Mouse (Mus musculus) cerebellum, postnatal 14 days (tissue): ENCODE measurements around the gene A630095N17Rik.
"Not testable (repeated sequence)": the region's sequence is repeated elsewhere in the genome, so short reads cannot be mapped to it uniquely, and the experiment has no call there.

ENCODE experiments used
- DNase-seq, 2 experiments: peaks; one replicate each; pipeline ENCODE4 v3.0.0; 2021; ENCODE audit warnings: mixed read lengths in 2 of 2

A630095N17Rik gene

DNA sequence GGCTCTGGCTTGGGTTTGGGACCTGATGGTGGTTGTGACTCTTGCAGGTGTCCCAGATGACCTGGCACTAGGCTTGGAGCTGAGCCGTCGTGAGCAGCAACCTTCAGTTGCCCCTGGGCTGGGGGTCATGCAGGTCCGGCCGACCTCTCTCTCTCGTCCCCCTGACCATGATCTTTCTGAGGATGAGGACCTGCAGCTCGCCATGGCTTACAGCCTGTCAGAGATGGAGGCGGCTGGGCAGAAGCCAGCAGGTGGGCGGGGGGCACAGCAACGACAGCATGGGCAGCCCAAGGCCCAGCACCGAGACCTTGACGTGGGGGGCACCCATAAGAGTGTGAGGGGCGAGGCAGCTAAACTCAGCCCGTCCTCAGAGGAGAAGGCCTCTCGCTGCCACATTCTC is 11.5 kb upstream of the A630095N17Rik start:
- no peak for DNase-seq

DNA sequence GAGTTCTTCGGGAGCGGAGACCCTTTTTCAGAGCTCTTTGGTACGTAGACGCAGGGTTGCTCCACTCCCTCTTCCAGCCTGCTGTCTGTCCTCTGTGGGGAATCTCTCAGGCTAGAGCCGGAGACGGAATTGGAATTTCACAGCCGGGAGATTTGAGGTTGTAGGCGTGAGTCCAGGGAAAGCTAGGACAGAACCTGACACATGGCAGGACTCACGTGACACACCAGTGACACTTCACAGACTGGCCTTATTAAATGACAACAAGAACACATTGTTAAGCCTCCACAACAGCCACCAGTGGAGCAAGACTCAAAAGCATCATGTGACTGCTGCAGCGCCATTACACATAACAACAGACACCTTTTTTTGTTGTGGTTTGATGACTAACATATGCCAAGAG is 7.7 kb upstream of the A630095N17Rik start:
- DNase-seq: peak in 1 of 2 experiments; percentile 26

DNA sequence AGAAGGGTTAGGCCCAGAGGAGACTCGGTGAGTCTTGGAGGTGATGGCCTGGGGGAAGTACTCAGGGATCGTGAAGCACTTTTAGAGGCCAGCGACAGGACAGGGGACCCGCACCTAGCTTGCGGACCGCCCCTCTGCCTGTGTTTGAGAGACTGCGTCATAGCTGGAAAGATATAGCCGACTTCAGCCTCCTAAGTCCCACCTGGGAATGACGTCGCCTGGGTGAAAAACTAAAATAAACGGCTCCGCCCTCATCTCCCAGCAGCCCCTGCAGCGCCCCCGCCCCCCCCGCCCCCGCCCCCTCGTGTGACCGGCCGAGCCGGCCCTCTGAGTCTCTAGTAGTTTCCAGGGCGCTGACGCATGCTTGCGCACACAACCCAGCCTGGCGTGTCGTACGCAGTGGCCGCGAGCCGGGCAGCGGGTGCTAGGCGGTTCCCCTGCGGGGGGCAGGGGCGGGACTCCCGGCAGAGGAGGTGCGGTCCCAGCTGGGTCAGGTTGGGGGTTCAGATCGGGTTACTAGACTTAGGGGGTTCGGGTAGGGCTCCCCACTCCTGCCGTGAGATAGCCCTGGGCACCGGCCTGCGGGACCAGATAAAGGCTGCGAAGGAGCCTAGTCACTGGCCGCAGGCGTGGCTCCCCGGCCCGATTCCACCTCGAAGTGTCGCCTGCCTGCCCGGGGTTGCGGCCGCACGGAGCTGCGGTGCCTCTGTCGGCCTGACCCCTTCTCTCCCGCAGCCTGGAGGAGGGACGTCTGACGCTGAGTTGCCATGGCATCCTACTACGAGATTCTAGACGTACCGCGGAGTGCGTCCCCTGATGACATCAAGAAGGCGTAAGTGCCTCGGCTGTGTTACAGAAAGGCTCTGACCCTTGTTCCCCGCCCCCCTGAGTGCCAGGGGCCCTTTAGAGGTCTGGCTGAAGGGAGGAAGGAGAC is 4.5 kb upstream of the A630095N17Rik start, which contains the start of gene Dnajb2:
Gene Dnajb2 (plus strand): TSS at position 290 of the 934 bp plus-strand sequence.
- DNase-seq: peak; percentile 88 to 90

DNA sequence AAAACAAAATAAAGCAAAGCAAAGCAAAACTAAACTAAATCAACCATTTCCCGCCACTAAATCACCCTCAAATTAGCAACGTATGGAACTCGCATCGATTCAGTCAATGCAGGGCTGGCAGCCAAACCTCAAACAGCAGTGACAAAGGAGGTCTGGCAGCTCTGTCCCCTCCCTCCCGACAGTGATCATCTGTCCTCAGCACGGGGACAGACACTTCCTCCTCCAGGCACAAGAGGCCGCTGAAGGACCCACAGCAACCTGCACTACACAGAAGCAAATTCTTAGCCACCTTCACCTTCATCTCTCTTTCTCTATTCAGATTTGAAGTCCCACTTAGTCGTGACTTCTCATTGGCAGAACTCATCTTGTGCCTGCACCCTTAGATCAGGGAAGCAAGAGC is 2.7 kb upstream of the A630095N17Rik start:
- peak; percentile 85 to 88 for DNase-seq

DNA sequence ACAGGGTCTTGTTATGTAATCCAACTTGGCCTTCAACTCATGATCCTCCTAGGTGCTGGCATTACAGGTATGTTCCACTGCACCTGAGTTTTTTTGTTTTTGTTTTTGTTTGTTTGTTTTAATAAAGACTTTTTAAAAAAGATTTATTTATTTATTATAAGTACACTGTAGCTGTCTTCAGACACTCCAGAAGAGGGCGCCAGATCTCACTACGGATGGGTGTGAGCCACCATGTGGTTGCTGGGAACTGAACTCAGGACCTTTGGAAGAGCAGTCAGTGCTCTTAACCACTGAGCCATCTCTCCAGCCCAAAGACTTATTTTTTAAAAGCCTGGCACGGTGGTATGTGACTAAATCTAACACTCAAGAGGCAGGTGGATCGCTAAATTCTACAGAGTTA is 587 bp upstream of the A630095N17Rik start:
- not testable (repeated sequence) for DNase-seq

DNA sequence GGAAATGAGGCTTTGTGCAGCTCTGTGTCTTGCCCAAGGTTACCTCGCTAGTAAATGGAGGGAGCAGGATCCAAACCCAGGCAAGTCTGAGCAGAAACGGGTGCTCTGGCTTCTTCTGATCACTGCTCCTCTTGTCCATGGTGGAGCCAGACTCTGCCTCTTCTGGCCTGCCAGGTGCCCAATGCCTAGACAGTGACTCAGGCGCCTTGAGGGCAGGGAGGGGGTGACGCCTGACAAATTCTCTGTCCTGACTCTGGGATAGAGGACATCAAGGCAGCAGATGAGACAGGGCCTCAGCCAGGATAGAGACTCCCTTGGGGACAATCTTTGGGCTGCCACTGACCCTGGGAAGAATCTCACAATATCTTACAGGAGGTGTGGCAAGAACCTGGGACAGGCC is 678 bp downstream of the A630095N17Rik start:
- DNase-seq: no peak

DNA sequence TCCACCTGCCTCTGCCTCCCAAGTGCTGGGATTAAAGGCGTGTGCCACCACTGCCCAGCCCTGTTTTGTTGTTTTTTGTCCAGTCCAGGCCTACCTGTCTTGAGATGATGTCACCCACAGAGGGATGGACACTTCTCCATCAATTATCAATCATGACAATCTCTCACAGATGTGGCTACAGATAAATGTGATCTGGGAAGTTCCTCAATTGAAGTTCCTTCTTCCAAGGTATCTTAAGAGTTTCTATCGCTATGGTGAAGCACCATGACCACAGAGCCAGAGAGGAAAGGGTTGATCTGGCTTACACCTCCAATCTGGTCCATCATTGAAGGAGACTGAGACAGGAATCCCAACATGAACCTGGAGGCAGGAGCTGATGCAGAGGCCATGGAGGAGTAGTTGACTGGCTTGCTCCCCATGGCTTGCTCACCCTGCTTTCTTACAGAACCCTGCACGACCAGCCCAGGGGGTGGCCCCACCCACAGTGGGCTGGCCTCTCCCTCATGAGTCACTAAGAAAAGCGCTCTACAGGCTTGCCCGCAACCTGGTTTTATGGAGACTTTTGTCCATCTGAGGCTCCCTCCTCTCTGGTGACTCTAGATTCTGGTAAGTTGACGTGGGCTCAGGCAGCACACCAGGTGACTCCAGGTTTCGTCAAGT is 1.4 kb downstream of the A630095N17Rik start:
- DNase-seq: no peak

DNA sequence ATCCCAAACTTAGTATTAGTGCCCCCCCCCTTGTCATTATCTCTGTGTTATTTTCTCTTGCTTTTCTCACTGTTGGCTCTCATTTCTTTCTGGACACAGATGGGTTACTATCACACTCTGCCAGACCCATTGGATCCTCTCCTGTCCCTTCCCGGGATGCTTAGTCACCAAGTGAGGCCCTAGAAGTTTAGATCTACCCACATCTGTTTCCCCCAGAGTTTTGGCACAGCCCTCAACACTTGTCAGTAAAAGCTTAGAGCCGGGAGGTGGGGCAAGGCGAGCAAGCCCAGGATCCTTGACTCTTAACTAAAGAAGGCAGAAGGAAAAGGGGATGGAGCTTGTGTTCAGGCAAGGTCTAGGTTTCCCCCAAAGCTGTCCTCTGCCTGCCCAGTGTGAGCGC is 2.7 kb downstream of the A630095N17Rik start:
- DNase-seq: no peak

DNA sequence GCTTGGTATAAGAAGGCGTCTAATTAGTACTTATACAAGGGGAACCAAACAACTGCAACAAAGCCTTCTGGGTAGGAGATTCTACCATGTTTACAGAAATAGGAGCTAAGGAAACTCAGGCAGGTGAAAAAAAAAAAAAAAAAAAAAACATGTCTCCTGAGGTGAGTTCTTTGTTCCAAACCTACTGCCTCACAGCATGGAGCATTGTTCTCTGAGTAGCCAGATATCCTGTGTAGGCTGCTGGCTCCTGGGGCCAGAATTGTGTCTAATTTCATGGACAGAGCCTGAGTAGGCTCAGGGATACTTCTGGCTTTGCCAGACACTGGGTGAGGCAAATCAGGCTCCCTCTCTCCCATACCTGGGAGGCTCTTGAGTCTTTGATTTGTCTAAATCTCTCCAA is 4.2 kb downstream of the A630095N17Rik start:
- DNase-seq: no peak

DNA sequence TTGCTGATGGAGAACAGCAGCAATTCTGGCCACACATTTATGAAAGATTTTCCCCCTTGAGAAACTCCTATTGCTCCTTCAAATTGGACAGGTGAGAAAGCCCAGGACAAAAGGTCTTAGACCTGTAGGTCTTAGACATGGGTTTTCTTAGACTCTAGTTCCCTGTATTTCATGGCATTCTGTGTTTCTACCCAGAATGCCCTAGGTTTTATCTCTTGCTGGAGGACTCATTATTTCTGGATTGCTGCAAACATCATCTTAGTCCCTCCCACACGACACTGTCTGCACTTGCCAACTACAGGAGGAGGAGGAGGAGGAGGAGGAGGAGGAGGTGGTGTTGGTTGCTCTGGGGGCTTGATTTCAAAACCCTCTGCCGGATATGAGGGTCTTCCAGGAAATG is 5.8 kb downstream of the A630095N17Rik start:
- no peak for DNase-seq

DNA sequence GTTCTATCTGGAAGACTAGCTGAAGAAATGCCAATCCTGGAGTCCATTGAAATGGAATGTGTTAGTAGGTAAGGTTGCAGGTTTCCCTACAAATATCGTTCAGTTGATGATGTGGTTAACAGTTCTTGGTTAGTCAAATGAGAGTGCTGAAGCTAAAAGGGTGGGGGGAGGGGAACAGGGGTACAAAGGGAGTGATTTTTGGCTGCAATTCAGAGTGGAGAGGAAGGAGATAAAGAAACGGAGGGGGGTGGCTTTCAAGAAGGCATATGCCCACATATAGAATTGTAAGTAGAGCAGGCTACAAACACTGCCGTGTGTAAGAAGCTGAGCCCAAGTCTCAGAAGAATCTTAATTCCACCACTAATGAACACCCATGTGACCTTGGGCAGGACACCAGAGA is 6.4 kb downstream of the A630095N17Rik start:
- DNase-seq: no peak

DNA sequence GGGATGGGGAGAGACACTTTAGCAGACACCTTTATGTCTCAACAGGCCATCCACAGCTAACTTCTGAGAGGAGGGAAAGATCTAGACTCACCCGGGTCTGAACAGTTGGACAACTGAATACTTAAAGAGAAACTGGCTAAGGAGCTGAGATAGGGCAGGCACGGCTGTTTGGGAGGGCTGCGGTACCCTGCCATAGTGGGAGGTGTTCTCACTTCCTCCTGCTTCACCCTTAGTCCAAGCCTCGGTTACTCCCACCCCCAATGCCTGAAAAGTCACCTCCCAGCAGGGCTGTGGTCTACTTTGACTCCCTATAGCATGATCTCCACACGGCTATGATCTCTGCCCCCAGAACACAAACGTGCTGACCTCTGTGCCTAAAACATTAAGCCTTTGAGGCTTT is 8.4 kb downstream of the A630095N17Rik start:
- no peak for DNase-seq

DNA sequence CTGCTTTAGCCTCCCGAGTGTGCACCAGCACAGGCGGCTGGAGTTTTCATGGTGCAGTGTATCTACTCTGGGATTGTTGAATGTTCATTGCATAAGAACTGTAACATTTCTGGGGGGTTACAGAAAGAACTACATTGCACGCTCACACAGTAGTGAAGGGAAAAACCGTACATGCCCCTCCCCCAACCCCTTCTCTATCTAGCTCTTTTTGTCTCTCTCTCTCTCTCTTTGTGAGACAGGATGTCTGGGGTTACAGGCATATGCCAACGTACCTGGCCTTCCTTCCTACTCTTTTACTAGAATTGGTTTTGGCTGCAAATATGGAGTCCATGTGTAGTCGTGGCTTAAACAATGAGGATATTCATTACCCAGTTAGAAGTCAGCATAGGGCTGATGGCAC is 9.0 kb downstream of the A630095N17Rik start:
- DNase-seq: no peak

DNA sequence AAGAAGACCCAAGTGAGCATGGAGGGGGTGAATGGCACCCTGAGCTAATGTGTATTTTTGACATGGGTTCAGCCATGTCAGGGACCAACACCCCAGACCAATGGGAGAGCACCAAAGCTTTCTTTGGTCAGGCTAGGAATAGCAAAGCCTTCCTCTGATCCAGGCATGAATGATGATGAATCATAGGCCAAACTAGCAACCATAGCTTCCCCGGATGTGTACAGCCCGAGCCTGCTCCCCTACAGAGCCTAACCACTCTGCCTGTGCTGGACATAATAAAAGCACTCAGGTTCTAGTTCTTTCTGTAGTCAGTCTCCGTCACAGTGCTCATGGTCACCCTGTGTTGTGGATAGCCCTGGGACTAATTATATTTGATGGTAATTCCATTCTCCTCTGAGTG is 10.4 kb downstream of the A630095N17Rik start:
- DNase-seq: no peak

DNA sequence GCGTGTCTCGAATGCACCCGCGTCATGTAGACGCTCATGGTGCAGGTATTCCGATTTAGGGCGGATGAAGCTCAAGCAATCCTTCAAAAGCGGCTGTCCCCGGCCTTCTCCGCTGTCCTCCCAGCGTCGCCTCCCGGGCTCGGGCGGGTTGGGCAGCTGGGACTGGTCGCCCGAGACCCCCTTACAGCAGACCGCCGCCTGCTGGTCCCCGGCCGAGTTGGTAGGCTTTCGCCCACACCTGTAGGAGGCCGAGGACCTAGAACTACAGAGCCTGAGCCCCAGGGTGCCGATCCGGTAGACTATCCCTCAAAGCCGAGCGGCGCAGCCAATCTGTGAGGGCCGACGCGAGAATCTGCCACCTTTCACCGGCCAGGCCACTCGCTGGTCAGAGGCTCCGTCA is 12.4 kb downstream of the A630095N17Rik start, which contains the start of gene Tuba4a:
Gene Tuba4a (minus strand): TSS at position 335 of the 400 bp plus-strand sequence.
- peak in 1 of 2 experiments; percentile 80 for DNase-seq

DNA sequence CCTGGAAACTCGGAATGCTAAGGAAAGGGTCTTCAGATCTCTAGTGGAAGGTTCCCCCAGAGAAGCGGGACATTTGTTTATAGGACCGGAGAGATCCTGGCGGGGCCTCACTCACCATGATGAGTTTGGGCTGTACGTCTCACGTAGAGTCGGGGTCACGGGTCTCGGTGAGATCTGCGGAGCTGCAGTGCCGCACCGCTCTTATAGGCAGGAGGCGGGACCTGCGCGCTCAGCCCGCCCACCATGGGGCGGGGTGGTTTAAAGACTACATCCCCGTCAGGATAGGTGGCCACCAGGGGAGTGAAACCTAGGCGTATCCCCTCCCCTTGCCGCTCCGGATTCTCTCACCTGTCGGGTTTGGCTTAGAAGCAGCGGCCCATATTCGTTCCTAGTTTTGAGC is 12.8 kb downstream of the A630095N17Rik start:
- peak; percentile 97 for DNase-seq

DNA sequence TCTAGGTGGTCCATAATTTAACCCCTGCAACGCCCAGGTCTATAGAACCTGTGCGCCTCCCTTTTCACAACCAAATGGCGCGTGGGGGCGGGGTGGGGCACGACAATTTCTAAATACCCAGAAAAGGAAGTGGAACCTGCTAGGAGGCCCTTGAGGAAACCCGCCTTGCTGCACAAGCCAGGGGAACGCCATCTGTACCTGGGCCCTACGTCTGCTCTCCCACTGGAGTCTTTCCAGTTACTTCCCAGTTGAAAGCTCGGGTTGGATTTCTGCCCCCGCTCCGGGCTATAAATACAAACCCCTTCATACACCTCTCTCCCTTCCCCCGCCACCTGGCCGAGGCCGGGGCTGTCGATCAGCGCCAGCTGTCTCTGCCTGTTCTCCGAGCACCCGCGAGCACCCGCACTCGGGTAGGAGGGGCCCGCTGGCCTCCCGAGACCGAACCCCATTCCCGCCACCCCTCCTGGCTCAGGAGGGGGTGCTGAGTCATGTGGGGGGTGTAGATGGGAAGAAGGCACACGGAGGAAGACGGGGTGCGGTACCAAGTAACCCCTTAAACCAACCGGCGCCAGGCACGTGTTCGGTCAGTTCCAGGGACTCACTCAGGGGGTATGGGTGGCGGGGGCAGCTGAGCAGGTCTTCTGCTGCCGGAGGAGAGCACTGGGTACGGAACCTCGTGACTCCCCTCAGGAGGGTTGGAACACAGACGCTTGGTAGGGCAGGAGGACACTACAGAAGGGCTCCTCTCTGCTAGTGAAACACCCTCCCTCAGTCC is 13.5 kb downstream of the A630095N17Rik start:
- peak; percentile 93 for DNase-seq

DNA sequence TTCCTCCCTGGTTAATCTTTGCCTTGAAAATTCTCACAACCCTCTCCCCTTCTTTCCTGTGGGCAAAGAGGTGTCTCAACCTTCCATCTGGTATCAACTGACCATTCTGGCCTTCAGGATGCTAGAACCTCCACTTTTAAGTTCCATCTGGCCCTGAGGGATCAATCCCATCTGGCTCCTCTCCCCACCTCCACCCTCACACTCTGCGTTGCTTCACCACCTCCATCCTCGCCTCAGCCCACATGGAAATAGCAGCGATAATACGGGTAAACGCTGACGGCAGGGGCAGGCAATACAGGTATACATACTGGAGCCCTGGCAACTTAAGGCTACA is 14.0 kb downstream of the A630095N17Rik start:
- DNase-seq: no peak

DNA sequence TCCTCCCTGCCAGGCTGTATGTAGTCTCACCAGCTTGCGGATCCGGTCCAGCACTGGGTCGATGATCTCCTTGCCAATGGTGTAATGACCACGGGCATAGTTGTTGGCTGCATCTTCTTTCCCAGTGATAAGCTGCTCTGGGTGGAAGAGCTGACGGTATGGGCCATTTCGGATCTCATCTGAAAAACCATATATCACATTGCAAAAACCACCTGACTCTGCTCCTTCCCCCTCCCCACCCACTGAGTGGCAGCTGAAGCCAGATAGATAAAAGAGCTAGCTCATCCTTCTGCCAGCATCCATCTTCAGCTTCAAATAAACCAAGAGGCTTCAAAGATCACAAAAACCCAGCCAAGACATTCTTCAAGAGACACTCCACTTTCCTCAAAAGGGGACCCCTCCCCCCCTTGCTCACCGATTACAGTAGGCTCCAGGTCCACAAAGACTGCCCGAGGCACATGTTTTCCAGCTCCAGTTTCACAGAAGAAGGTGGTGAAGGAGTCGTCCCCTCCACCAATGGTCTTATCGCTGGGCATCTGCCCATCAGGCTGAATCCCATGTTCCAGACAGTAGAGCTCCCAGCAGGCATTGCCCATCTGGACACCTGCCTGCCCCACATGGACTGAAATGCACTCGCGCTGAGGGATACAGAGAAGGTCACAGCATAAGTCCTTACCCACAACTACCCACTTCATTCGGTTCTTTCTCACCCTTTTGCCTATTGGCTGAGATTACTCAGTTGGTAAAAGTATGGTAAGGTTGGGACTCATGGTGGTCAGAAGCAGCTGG is 14.9 kb downstream of the A630095N17Rik start:
- DNase-seq: peak; percentile 58 to 62

DNA sequence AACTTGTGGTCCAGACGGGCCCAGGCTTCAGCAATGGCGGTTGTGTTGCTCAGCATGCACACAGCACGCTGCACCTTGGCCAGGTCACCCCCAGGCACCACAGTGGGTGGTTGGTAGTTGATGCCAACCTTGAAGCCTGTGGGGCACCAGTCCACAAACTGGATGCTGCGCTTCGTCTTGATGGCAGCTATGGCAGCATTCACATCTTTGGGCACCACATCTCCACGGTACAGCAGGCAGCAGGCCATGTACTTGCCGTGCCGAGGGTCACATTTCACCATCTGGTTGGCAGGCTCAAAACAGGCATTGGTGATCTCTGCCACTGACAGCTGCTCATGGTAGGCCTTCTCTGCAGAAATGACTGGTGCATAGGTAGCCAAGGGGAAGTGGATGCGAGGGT is 16.1 kb downstream of the A630095N17Rik start:
- peak in 1 of 2 experiments; percentile 44 for DNase-seq

DNA sequence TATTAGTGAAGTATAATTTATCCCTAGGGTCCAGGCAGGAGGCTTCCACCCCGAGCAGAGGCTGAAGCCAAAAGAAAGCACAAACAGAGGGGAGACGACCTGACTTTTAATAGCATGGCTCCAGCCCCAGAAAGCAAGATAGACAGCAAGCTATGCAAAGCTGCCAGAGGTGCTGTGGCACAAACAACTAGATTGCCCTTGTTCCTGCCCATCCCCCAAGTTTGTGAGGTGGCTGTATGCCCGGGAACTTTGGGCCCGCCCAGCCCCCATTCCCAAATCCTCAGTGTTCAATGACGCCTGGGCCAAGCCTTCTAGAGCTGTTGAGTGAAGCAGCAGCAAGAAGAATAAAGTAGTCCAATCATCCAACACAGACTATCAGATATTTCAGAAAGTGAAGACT is 17.0 kb downstream of the A630095N17Rik start:
- DNase-seq: peak; percentile 50 to 53

DNA sequence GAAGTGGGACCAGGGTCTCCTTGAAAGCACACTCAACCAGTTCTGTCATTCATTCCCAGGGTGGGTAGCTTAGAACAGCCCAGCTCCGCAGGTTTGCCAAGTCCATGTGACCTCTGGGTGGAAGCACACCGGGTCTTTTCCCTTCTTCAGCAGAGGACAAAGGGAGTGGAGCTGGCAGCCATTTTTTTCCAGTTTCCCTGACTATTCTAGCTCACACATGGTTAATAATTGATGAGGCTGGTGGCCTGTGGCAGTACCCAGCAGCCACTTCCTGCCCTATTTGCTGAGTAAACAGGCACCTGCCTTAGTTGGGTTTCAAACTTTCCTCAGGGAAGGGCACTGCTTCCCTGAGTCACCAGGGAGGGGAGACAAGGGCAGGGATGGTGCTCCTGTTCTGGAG is 17.5 kb downstream of the A630095N17Rik start:
- no peak for DNase-seq
